Mouse (Mus musculus) cerebral cortex, adult 2 months (tissue): ENCODE results near the gene Cryga.

Source experiments
- WGBS: fragments of 180-500 bp; shearing (Covaris S2); methylation state at CpG from one replicate; pipeline ENCODE4 v1.1.7; 2018; 5-methylcytosine and 5-hydroxymethylcytosine counted together

Gene Cryga

GRCm38 (mm10) chr1:65103273-65103672 lies at the start of gene Cryga:
Gene Cryga (minus strand): TSS chr1:65103373.
- WGBS = 93% methylated on average over 11 of the region's 11 CpGs

- WGBS = 65% methylated on average over 3 of the region's 3 CpGs
These were observed 44.8 kb upstream of the Cryga start for GRCm38 (mm10) chr1:65147971-65148370.

GRCm38 (mm10) chr1:65147326-65147725 lies 44.2 kb upstream of the Cryga start:
- 96% methylated on average over 5 of the region's 5 CpGs for WGBS

- WGBS = 75% methylated on average over 2 of the region's 2 CpGs
These were observed 43.4 kb upstream of the Cryga start for GRCm38 (mm10) chr1:65146601-65147000.

GRCm38 (mm10) chr1:65144783-65145182 lies 41.6 kb upstream of the Cryga start:
- 89% methylated on average over 2 of the region's 2 CpGs for WGBS

GRCm38 (mm10) chr1:65137560-65137959 lies 34.4 kb upstream of the Cryga start:
- WGBS = 87% methylated on average over 6 of the region's 6 CpGs

GRCm38 (mm10) chr1:65132833-65133232 lies 29.7 kb upstream of the Cryga start:
- 88% methylated on average over 1 of the region's 1 CpGs for WGBS

- WGBS = 98% methylated on average over 1 of the region's 1 CpGs
These were observed 28.5 kb upstream of the Cryga start for GRCm38 (mm10) chr1:65131671-65132070.

GRCm38 (mm10) chr1:65130226-65130625 lies 27.1 kb upstream of the Cryga start:
- 82% methylated on average over 3 of the region's 3 CpGs for WGBS

GRCm38 (mm10) chr1:65129634-65130180 lies 26.5 kb upstream of the Cryga start:
- 60% methylated on average over 3 of the region's 3 CpGs for WGBS

GRCm38 (mm10) chr1:65122574-65123372 lies 19.6 kb upstream of the Cryga start, which contains the start of gene D630023F18Rik:
Gene D630023F18Rik (minus strand): TSS chr1:65123214.
- 13% methylated on average over 9 of the region's 9 CpGs for WGBS

- 76% methylated on average over 1 of the region's 1 CpGs for WGBS
These were observed 16.3 kb upstream of the Cryga start, which contains the start of gene Gm28845 for GRCm38 (mm10) chr1:65119438-65119837. Gene Gm28845 (minus strand): TSS chr1:65119558.

- WGBS = 87% methylated on average over 8 of the region's 8 CpGs
These were observed 15.2 kb upstream of the Cryga start for GRCm38 (mm10) chr1:65118150-65118913.

- WGBS = 95% methylated on average over 5 of the region's 5 CpGs
These were observed 10.5 kb upstream of the Cryga start for GRCm38 (mm10) chr1:65113536-65114172.

- 65% methylated on average over 14 of the region's 14 CpGs for WGBS
These were observed 9.6 kb upstream of the Cryga start for GRCm38 (mm10) chr1:65112807-65113196.

- 6% methylated on average over 8 of the region's 8 CpGs for WGBS
These were observed 9.0 kb upstream of the Cryga start for GRCm38 (mm10) chr1:65112031-65112806.

GRCm38 (mm10) chr1:65109756-65110435 lies 6.7 kb upstream of the Cryga start:
- WGBS = 85% methylated on average over 25 of the region's 25 CpGs

GRCm38 (mm10) chr1:65109196-65109595 lies 6.0 kb upstream of the Cryga start:
- 89% methylated on average over 8 of the region's 8 CpGs for WGBS

- WGBS = 93% methylated on average over 10 of the region's 10 CpGs
These were observed 4.6 kb upstream of the Cryga start for GRCm38 (mm10) chr1:65107654-65108279.

GRCm38 (mm10) chr1:65096953-65097352 lies 6.2 kb downstream of the Cryga start:
- 86% methylated on average over 3 of the region's 3 CpGs for WGBS
